Mouse (Mus musculus) gastrocnemius, postnatal 10 days (tissue): ENCODE measurements around the gene Olfr43. TPM values are rescaled to one million over a fixed set of nuclear protein-coding genes. Genes with fewer than 3 reads are reported as not detected.

Experiments
- DNase-seq: peaks from one replicate; pipeline ENCODE4 v3.0.0; 2021; ENCODE audit warnings: mixed read lengths
- long read RNA-seq, 2 experiments: library from polyadenylated mRNA; stranded (forward); transcript quantifications; one replicate each; pipeline ENCODE4 v2.0.0; 2021
- total RNA-seq, 2 experiments: library from RNA; stranded (reverse); gene quantifications; 2 replicates each; pipeline ENCODE4 v1.2.3; 2021

The Olfr43 gene
- total RNA-seq = not detected
- long read RNA-seq, experiment 1 = 0 reads
- long read RNA-seq, experiment 2 = 0 reads

GRCm38 (mm10) chr11:74211279-74211678 is at the start of gene Olfr43:
Gene Olfr43 (minus strand): TSS chr11:74211379.
- DNase-seq = no peak

DNA sequence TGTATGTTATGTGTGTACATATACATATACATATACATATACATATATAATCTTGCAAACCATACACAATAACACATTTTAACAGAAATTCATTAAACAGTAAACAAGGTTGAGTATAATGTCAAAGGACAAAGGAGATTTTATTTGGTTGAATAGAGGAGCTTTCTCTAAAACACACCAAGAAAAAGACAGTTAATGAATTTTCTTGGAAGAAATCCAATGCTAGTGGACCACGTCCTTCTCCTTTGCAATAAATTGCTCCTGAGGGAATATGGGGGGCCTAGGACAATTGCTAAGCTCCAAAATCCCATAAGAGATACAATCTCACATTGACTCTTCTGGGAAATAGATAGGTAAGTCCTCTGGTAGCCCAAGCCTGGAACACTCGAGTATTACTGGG is 48.3 kb upstream of the Olfr43 start, which contains the start of gene Olfr406:
TSS of gene Olfr406 (plus strand) at position 301 of the 400 bp plus-strand sequence.
- DNase-seq = no peak

DNA sequence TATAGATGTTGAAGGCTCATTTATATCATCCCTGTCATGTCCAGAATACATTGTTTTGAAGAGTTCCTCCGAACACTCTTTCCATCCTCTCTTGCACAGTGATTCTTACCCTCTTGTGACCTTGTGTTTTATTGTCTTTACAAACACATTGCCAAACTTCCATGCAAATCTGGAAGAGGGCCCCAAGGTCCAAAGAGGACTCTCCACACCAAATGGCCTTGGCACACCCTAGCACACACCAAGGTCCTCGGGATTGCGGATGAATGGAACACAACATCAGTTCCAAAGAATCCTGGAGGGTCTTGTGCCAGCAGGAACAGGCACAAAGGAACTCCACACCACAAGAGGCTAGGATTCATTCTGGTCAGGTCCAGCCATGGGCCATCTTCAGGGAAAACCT is 30.0 kb upstream of the Olfr43 start:
- DNase-seq = no peak

GRCm38 (mm10) chr11:74185949-74186348 is 25.2 kb downstream of the Olfr43 start, which contains the start of gene Olfr403:
Gene Olfr403 (plus strand): TSS chr11:74186249.
- DNase-seq = no peak

DNA sequence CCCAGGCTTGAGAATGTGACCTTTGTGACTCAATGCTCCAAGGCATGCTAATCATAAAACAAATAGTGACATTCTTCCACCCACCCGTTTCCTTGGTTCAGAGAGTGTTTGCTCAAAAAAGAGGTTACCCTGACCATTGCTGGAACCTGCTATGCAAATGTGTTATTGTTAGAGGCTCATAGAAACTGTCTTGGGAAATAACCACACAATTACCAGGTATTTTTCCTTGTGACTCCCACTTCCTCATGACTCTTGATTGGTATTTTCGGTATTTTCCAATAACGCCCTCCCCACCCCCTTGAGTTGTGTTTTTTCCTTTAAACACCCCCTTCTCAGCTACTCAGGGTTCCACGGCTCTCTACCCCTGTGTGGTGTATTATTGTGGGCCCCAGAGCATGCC is 27.4 kb downstream of the Olfr43 start:
- DNase-seq = no peak

GRCm38 (mm10) chr11:74183168-74183567 is 28.0 kb downstream of the Olfr43 start:
- no peak for DNase-seq

GRCm38 (mm10) chr11:74168771-74169170 is 42.4 kb downstream of the Olfr43 start:
- DNase-seq = no peak

Other genes starting within 250 kb of the Olfr43 start
- gene Olfr398, start 221.0 kb downstream of the Olfr43 start, total RNA-seq = not detected
- not detected for gene Olfr139, start 154.8 kb downstream of the Olfr43 start, total RNA-seq
- not detected for gene Olfr399, start 154.8 kb downstream of the Olfr43 start, total RNA-seq
- gene Zfp616, start 141.4 kb downstream of the Olfr43 start, total RNA-seq = not detected
- gene Olfr401, start 97.7 kb downstream of the Olfr43 start, total RNA-seq = not detected
- gene Olfr402, start 57.9 kb downstream of the Olfr43 start, total RNA-seq = not detected
- not detected for gene Olfr403, start 25.1 kb downstream of the Olfr43 start, total RNA-seq
- gene Olfr406, start 48.4 kb upstream of the Olfr43 start, total RNA-seq = not detected
- gene Olfr59, start 72.4 kb upstream of the Olfr43 start, total RNA-seq = not detected
- not detected for gene Olfr410, start 126.7 kb upstream of the Olfr43 start, total RNA-seq
- gene Olfr411, start 141.3 kb upstream of the Olfr43 start, total RNA-seq = not detected
- gene Olfr412, start 150.7 kb upstream of the Olfr43 start, total RNA-seq = not detected